Mouse (Mus musculus): Measurements from ENCODE around the gene Mrm3.

- TF ChIP-seq POLR2A (IDR thresholded peaks at IDR 0.05; ENCODE audit: insufficient read length, low read depth) (no peak), TCF3 (IDR thresholded peaks at IDR 0.05; ENCODE audit: insufficient read length, low read depth) (no peak), SRF (IDR thresholded peaks at IDR 0.05; ENCODE audit: control insufficient read depth, insufficient read length, low read depth) (no peak), MAX (IDR thresholded peaks at IDR 0.05; ENCODE audit: low read depth) (no peak), TCF12 (IDR thresholded peaks at IDR 0.05; ENCODE audit: insufficient read depth, poor library complexity, severe bottlenecking) (no peak)
These were observed 35.7 kb downstream of the Mrm3 start for GRCm38 (mm10) chr11:76278960-76279852.
